Mouse (Mus musculus) embryonic facial prominence, embryonic 11.5 days (tissue): ENCODE data around the gene 2010111I01Rik. TPM values are rescaled to one million over a fixed set of nuclear protein-coding genes. Genes with fewer than 3 reads are reported as not detected.

Source experiments
- ATAC-seq: fragments of 200-750 bp; cut with Nextera tagmentation; replicated peaks from 2 replicates; pipeline ENCODE4 v1.8.0; 2017; ENCODE audit warnings: low read depth; ENCODE audit not compliant: insufficient number of reproducible peaks, low FRiP score, low TSS enrichment
- DNase-seq: peaks from one replicate; pipeline ENCODE4 v3.0.0-alpha.2; 2015; ENCODE audit warnings: low spot score
- H3K27ac ChIP-seq: fragments of 300-500 bp; sonication (generic); replicated peaks from 2 replicates; pipeline ENCODE4 v1.5.1; 2014; ENCODE audit warnings: mild to moderate bottlenecking, low read depth, low read length, control low read depth
- H3K27me3 ChIP-seq: fragments of 300-500 bp; sonication (generic); 2 replicates; pipeline ENCODE4 v1.6.1; 2014; ENCODE audit warnings: mild to moderate bottlenecking, low read length, moderate library complexity, mixed read lengths; ENCODE audit not compliant: control insufficient read depth, insufficient read depth
- H3K36me3 ChIP-seq: fragments of 300-500 bp; sonication (generic); replicated peaks from 2 replicates; pipeline ENCODE4 v1.6.1; 2014; ENCODE audit warnings: low read depth, mild to moderate bottlenecking, low read length, moderate library complexity, mixed read lengths; ENCODE audit not compliant: control insufficient read depth, insufficient read depth
- H3K4me1 ChIP-seq: fragments of 300-500 bp; sonication (generic); 2 replicates; pipeline ENCODE4 v1.6.1; 2014; ENCODE audit warnings: low read length, mixed read lengths; ENCODE audit not compliant: control insufficient read depth, insufficient read depth
- H3K4me2 ChIP-seq: fragments of 300-500 bp; sonication (generic); 2 replicates; pipeline ENCODE4 v1.6.1; 2014; ENCODE audit warnings: low read depth, mild to moderate bottlenecking, control low read depth, low read length, moderate library complexity
- H3K4me3 ChIP-seq: fragments of 300-500 bp; sonication (generic); 2 replicates; pipeline ENCODE4 v1.5.1; 2014; ENCODE audit warnings: low read depth, low read length, control low read depth
- H3K9ac ChIP-seq: fragments of 300-500 bp; sonication (generic); replicated peaks from 2 replicates; pipeline ENCODE4 v1.6.1; 2014; ENCODE audit warnings: mild to moderate bottlenecking, control low read depth, low read length
- H3K9me3 ChIP-seq: fragments of 300-500 bp; sonication (generic); replicated peaks from 2 replicates; pipeline ENCODE4 v1.6.1; 2016; ENCODE audit warnings: mild to moderate bottlenecking, low read length, inconsistent platforms, mixed read lengths; ENCODE audit not compliant: control insufficient read depth
- WGBS: fragments of 180-500 bp; shearing (Covaris S2); extraction: QIAGEN DNeasy Blood & Tissue Kit; methylation state at CpG from one replicate; pipeline ENCODE4 v1.1.7; 2014; 5-methylcytosine and 5-hydroxymethylcytosine counted together
- polyA plus RNA-seq: library from polyadenylated mRNA; unstranded; fragments of >200 nt; fragmentation: Nextera tagmentation; extraction: Ambion mirVana; gene quantifications from 2 replicates; pipeline ENCODE4 v1.2.1, GENCODE M21; 2014

2010111I01Rik gene
- polyA plus RNA-seq, 1 experiment from 2014 or later: 125 TPM

- Histone ChIP-seq H3K4me1 (no peaks in the 10 kb centered on the region), H3K27ac (no peak overlapping the region), H3K4me3 (no peak overlapping the region), H3K9me3 (no peaks in the 10 kb centered on the region), H3K9ac (no peak overlapping the region), H3K27me3 (no peaks in the 10 kb centered on the region), H3K4me2 (no peak overlapping the region), H3K36me3 (no peaks in the 10 kb centered on the region)
- ATAC-seq: no peak
- WGBS: 72% methylated on average over 1 of the region's 1 CpGs
- DNase-seq: no peak
Observed at GRCm38 (mm10) chr13:63136775-63137174, 172.1 kb downstream of the 2010111I01Rik start.

DNA sequence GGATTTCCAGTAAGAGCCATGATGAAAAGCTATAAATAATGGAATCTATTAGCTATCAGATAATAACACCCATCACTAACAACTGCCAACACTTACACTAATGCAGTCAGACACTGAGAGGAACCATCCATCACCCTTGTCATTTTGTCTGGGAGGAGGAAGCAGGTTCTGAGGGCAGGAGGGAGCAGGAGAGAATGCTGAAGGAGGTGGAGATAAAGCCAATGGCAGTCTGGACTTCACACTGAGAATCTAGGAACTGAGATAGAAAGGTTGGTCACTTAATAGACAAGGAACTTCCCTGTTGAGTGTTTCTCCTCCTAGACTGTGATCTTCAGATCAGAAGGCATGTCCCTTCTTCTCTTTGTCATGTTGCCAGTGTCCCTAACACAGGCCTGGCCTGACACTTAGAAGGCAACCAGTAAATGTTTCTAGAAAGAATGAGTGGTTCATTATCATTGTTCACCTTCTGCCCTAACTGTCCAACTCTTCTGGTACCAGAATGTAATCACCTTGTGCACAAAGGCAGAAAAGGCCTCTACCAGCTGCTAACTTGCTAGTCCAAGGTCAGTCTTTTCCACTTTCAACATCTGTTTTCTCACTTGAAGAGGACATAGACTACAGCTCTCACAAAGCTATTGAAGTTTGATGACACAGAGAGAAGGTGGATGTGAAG is 173.8 kb downstream of the 2010111I01Rik start:
- no peak overlapping the region for H3K4me2 ChIP-seq
- H3K9me3 ChIP-seq: no peaks in the 10 kb centered on the region
- no peak overlapping the region for H3K9ac ChIP-seq
- H3K4me1 ChIP-seq: no peaks in the 10 kb centered on the region
- no peaks in the 10 kb centered on the region for H3K36me3 ChIP-seq
- DNase-seq: no peak
- ATAC-seq: no peak
- H3K4me3 ChIP-seq: no peak overlapping the region
- H3K27ac ChIP-seq: no peak overlapping the region
- no peaks in the 10 kb centered on the region for H3K27me3 ChIP-seq

GRCm38 (mm10) chr13:63139463-63140226 is 175.0 kb downstream of the 2010111I01Rik start:
- H3K36me3 ChIP-seq: no peaks in the 10 kb centered on the region
- DNase-seq (no peak), ATAC-seq (no peak)
- no peak overlapping the region for H3K9ac ChIP-seq
- H3K9me3 ChIP-seq: no peaks in the 10 kb centered on the region
- no peak overlapping the region for H3K4me3 ChIP-seq
- no peaks in the 10 kb centered on the region for H3K27me3 ChIP-seq
- 83% methylated on average over 10 of the region's 10 CpGs for WGBS
- no peaks in the 10 kb centered on the region for H3K4me1 ChIP-seq
- no peak overlapping the region for H3K4me2 ChIP-seq
- no peak overlapping the region for H3K27ac ChIP-seq

DNA sequence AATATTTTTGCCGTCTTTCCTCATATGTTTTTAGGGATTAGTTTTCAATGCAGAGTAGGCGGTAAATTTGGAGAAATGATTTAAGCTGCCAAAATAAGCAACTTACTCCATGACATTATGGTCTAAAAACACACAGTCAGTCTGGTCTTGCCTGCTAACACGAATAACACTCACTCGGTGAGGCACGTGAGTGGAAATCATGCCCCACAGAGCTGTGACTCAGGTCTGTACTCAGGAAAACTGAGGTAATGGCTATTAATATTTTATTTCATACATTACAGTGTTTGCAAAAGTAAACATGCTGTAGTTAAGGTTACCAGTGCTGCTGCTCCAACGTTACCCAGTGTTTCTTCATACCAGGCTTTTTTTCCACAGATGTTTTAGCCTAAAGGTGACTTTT is 176.1 kb downstream of the 2010111I01Rik start:
- Histone ChIP-seq H3K4me3 (no peak overlapping the region), H3K9me3 (no peaks in the 10 kb centered on the region), H3K27me3 (no peaks in the 10 kb centered on the region), H3K9ac (no peak overlapping the region), H3K4me2 (no peak overlapping the region), H3K27ac (no peak overlapping the region), H3K36me3 (no peaks in the 10 kb centered on the region), H3K4me1 (no peaks in the 10 kb centered on the region)
- 84% methylated on average over 6 of the region's 6 CpGs for WGBS
- DNase-seq: no peak
- no peak for ATAC-seq

- no peak overlapping the region for H3K9ac ChIP-seq
- ATAC-seq: no peak
- H3K36me3 ChIP-seq: no peaks in the 10 kb centered on the region
- no peak overlapping the region for H3K27ac ChIP-seq
- no peaks in the 10 kb centered on the region for H3K4me1 ChIP-seq
- no peaks in the 10 kb centered on the region for H3K9me3 ChIP-seq
- H3K4me3 ChIP-seq: no peak overlapping the region
- no peak for DNase-seq
- H3K27me3 ChIP-seq: no peaks in the 10 kb centered on the region
- H3K4me2 ChIP-seq: no peak overlapping the region
Observed at GRCm38 (mm10) chr13:63141275-63141674, 176.6 kb downstream of the 2010111I01Rik start.

GRCm38 (mm10) chr13:63146604-63147188 is 182.0 kb downstream of the 2010111I01Rik start:
- Histone ChIP-seq H3K9me3 (no peaks in the 10 kb centered on the region), H3K4me2 (no peak overlapping the region), H3K4me3 (no peak overlapping the region), H3K27ac (no peak overlapping the region), H3K4me1 (no peaks in the 10 kb centered on the region), H3K36me3 (no peaks in the 10 kb centered on the region), H3K9ac (no peak overlapping the region), H3K27me3 (no peaks in the 10 kb centered on the region)
- ATAC-seq (no peak), DNase-seq (no peak)
- 44% methylated on average over 4 of the region's 4 CpGs for WGBS

- Histone ChIP-seq H3K9ac (no peak overlapping the region), H3K36me3 (no peaks in the 10 kb centered on the region), H3K4me3 (no peak overlapping the region), H3K27ac (no peak overlapping the region), H3K4me2 (no peak overlapping the region), H3K4me1 (no peaks in the 10 kb centered on the region), H3K9me3 (no peaks in the 10 kb centered on the region), H3K27me3 (no peaks in the 10 kb centered on the region)
- WGBS: 78% methylated on average over 1 of the region's 1 CpGs
- no peak for DNase-seq
- no peak for ATAC-seq
Observed at GRCm38 (mm10) chr13:63148157-63148556, 183.5 kb downstream of the 2010111I01Rik start.

GRCm38 (mm10) chr13:63150470-63151020 is 185.9 kb downstream of the 2010111I01Rik start:
- WGBS: 55% methylated on average over 2 of the region's 2 CpGs
- no peak overlapping the region for H3K27ac ChIP-seq
- ATAC-seq (no peak), DNase-seq (no peak)
- no peak overlapping the region for H3K4me3 ChIP-seq
- H3K27me3 ChIP-seq: no peaks in the 10 kb centered on the region
- H3K36me3 ChIP-seq: no peaks in the 10 kb centered on the region
- H3K4me2 ChIP-seq: no peak overlapping the region
- H3K4me1 ChIP-seq: no peaks in the 10 kb centered on the region
- no peak overlapping the region for H3K9ac ChIP-seq
- H3K9me3 ChIP-seq: no peaks in the 10 kb centered on the region
